Mouse (Mus musculus) hindbrain, postnatal 0 days (tissue): ENCODE results near the gene Hp1bp3. TPM values are rescaled to one million over a fixed set of nuclear protein-coding genes. Genes with fewer than 3 reads are reported as not detected.

Experiments
- ATAC-seq: fragments of 200-750 bp; cut with Nextera tagmentation; 2 replicates; pipeline ENCODE4 v1.8.0; 2017; ENCODE audit warnings: mild to moderate bottlenecking, moderate TSS enrichment, moderate library complexity
- DNase-seq: peaks from one replicate; pipeline ENCODE4 v3.0.0-alpha.2; 2015; ENCODE audit warnings: low spot score
- H3K27ac ChIP-seq: fragments of 300-500 bp; sonication (generic); 2 replicates; pipeline ENCODE4 v1.5.1; 2014; ENCODE audit warnings: mild to moderate bottlenecking
- H3K27me3 ChIP-seq: fragments of 300-500 bp; sonication (generic); 2 replicates; pipeline ENCODE4 v1.6.1; 2014; ENCODE audit warnings: low read length, mixed read lengths; ENCODE audit not compliant: insufficient read depth
- H3K36me3 ChIP-seq: fragments of 300-500 bp; sonication (generic); 2 replicates; pipeline ENCODE4 v1.6.1; 2014; ENCODE audit warnings: low read length, mixed read lengths; ENCODE audit not compliant: insufficient read depth
- H3K4me1 ChIP-seq: fragments of 300-500 bp; sonication (generic); 2 replicates; pipeline ENCODE4 v1.6.1; 2014; ENCODE audit warnings: antibody characterized with exemption, low read length, mixed read lengths; ENCODE audit not compliant: insufficient read depth
- H3K4me2 ChIP-seq: fragments of 300-500 bp; sonication (generic); 2 replicates; pipeline ENCODE4 v1.6.1; 2014; ENCODE audit warnings: low read depth, mild to moderate bottlenecking, low read length, moderate library complexity, mixed read lengths
- H3K4me3 ChIP-seq: fragments of 300-500 bp; sonication (generic); 2 replicates; pipeline ENCODE4 v1.5.1; 2014; ENCODE audit warnings: low read length
- H3K9ac ChIP-seq: fragments of 300-500 bp; sonication (generic); replicated peaks from 2 replicates; pipeline ENCODE4 v1.6.1; 2014; ENCODE audit warnings: mild to moderate bottlenecking, low read length, moderate library complexity, mixed read lengths
- H3K9me3 ChIP-seq: fragments of 300-500 bp; sonication (generic); 2 replicates; pipeline ENCODE4 v1.6.1; 2016; ENCODE audit warnings: low read length, mixed read lengths
- CTCF ChIP-seq: IDR thresholded peaks from 2 replicates; pipeline ENCODE4 v1.5.1; 2016; ENCODE audit warnings: antibody characterized with exemption, control low read depth, low read depth
- WGBS: fragments of 180-500 bp; shearing (Covaris S2); extraction: QIAGEN DNeasy Blood & Tissue Kit; methylation state at CpG from one replicate; pipeline ENCODE4 v1.1.7; 2014; 5-methylcytosine and 5-hydroxymethylcytosine counted together
- polyA plus RNA-seq: library from polyadenylated mRNA; unstranded; fragments of >200 nt; fragmentation: Nextera tagmentation; extraction: Ambion mirVana; gene quantifications from 2 replicates; pipeline ENCODE4 v1.2.1, GENCODE M21; 2015
- total RNA-seq: library from RNA; depleted of rRNA; stranded (reverse); fragments of >200 nt; gene quantifications from 2 replicates; pipeline ENCODE4 v1.2.3, GENCODE M21; 2014

Gene Hp1bp3
- total and polyA plus RNA-seq, 2 experiments from 2014 or later: 119 to 186 TPM

- H3K4me3 ChIP-seq: no peak overlapping the region
- H3K27me3 ChIP-seq: no peaks in the 10 kb centered on the region
- no peaks in the 10 kb centered on the region for H3K9me3 ChIP-seq
- no peak for TF ChIP-seq CTCF
- no peak for ATAC-seq
- DNase-seq: no peak
- no peak overlapping the region for H3K9ac ChIP-seq
- H3K4me2 ChIP-seq: no peak overlapping the region
- H3K4me1 ChIP-seq: no peaks in the 10 kb centered on the region
- H3K36me3 ChIP-seq: peaks cover 27% of the 10 kb centered on the region; the same call in 1 of the 2 replicates
- 82% methylated on average over 5 of the region's 5 CpGs for WGBS
- no peak overlapping the region for H3K27ac ChIP-seq
Observed at GRCm38 (mm10) chr4:138210116-138210515, 6.0 kb upstream of the Hp1bp3 start.

DNA sequence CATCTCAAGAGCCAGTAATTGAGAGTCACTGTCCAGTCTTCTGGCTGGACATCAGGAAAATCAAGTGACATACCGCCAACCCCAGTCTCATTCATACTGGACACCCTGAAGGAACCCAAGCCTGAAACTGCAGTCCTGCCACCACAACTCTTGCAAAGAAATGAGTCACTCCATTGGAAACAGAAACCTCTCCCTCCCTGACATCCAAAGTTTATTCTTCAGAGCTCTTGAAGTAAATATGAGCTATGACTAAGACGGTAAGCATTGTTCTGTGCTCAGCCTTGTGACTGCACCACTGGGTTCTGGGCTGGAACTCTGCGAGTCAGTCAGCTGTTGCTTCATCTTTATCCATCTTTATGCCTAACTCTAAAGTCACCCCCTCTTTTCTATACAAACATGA is 2.2 kb upstream of the Hp1bp3 start:
- TF ChIP-seq CTCF: no peak
- peaks cover 11% of the 10 kb centered on the region for H3K4me1 ChIP-seq
- H3K9me3 ChIP-seq: no peaks in the 10 kb centered on the region
- H3K9ac ChIP-seq: no peak overlapping the region
- H3K4me2 ChIP-seq: no peak overlapping the region
- H3K4me3 ChIP-seq: no peak overlapping the region
- H3K27ac ChIP-seq: no peak overlapping the region
- whole genome bisulfite sequencing: 90% methylated on average over 3 of the region's 3 CpGs
- H3K27me3 ChIP-seq: no peaks in the 10 kb centered on the region
- DNase-seq: no peak
- ATAC-seq: no peak
- peaks cover 8% of the 10 kb centered on the region; the same call in 1 of the 2 replicates for H3K36me3 ChIP-seq

GRCm38 (mm10) chr4:138215671-138216199 is 361 bp upstream of the Hp1bp3 start:
- H3K36me3 ChIP-seq: 0 out of 2 replicates have a peak, but pooled peaks cover 2% of the 10 kb centered on the region
- H3K4me3 ChIP-seq: peak overlapping the region; percentile 89
- H3K27ac ChIP-seq: peak overlapping the region; percentile 100
- WGBS: 42% methylated on average over 13 of the region's 13 CpGs
- ATAC-seq: no peak
- H3K27me3 ChIP-seq: no peaks in the 10 kb centered on the region
- no peaks in the 10 kb centered on the region for H3K9me3 ChIP-seq
- DNase-seq: no peak
- no peak for TF ChIP-seq CTCF
- peaks cover 11% of the 10 kb centered on the region for H3K4me1 ChIP-seq
- peak overlapping the region; percentile 98 for H3K9ac ChIP-seq
- H3K4me2 ChIP-seq: peak overlapping the region; percentile 87

GRCm38 (mm10) chr4:138216891-138217392 is 846 bp downstream of the Hp1bp3 start:
- under 1% methylated on average over 56 of the region's 68 CpGs for WGBS
- ATAC-seq: peak; percentile 96
- peak overlapping the region; percentile 98 for H3K9ac ChIP-seq
- H3K27me3 ChIP-seq: no peaks in the 10 kb centered on the region
- H3K4me2 ChIP-seq: peak overlapping the region; percentile 87
- H3K36me3 ChIP-seq: 0 out of 2 replicates have a peak, but pooled peaks cover 2% of the 10 kb centered on the region
- TF ChIP-seq CTCF: no peak
- DNase-seq: peak; percentile 99
- H3K9me3 ChIP-seq: no peaks in the 10 kb centered on the region
- H3K4me3 ChIP-seq: peak overlapping the region; percentile 89
- H3K4me1 ChIP-seq: peaks cover 11% of the 10 kb centered on the region
- peak overlapping the region; percentile 100 for H3K27ac ChIP-seq

GRCm38 (mm10) chr4:138217441-138217840 is 1.3 kb downstream of the Hp1bp3 start:
- TF ChIP-seq CTCF: no peak
- Histone ChIP-seq H3K9me3 (no peaks in the 10 kb centered on the region), H3K4me3 (peak overlapping the region; percentile 89), H3K9ac (peak overlapping the region; percentile 98), H3K27ac (peak overlapping the region; percentile 100), H3K4me2 (peak overlapping the region; percentile 86), H3K27me3 (no peaks in the 10 kb centered on the region), H3K36me3 (0 out of 2 replicates have a peak, but pooled peaks cover 7% of the 10 kb centered on the region), H3K4me1 (peaks cover 11% of the 10 kb centered on the region)
- no peak for ATAC-seq
- DNase-seq: no peak
- 0% methylated on average over 36 of the region's 36 CpGs for WGBS

GRCm38 (mm10) chr4:138217951-138218685 is 2.0 kb downstream of the Hp1bp3 start:
- no peak for DNase-seq
- no peak for ATAC-seq
- Histone ChIP-seq H3K4me2 (peak overlapping the region; percentile 86), H3K9me3 (no peaks in the 10 kb centered on the region), H3K27me3 (no peaks in the 10 kb centered on the region), H3K4me3 (peak overlapping the region; percentile 89), H3K4me1 (peaks cover 11% of the 10 kb centered on the region), H3K36me3 (peaks cover 14% of the 10 kb centered on the region; the same call in 1 of the 2 replicates), H3K9ac (peak overlapping the region; percentile 98), H3K27ac (peak overlapping the region; percentile 100)
- no peak for TF ChIP-seq CTCF
- WGBS: 76% methylated on average over 11 of the region's 11 CpGs
